Mouse (Mus musculus) neural tube, embryonic 14.5 days (tissue): ENCODE measurements at regions not wholly inside any gene's neighbourhood (a gene's known extent, or its start where the extent isn't known, plus 50 kb on each side); places are given as distances from the start of the nearest gene placed in this dataset.

ENCODE experiments used
- ATAC-seq: fragments of 200-750 bp; cut with Nextera tagmentation; 2 replicates; pipeline ENCODE4 v1.8.0; 2017; ENCODE audit warnings: low read depth, mild to moderate bottlenecking, moderate TSS enrichment, moderate library complexity
- H3K27ac ChIP-seq: fragments of 300-500 bp; sonication (generic); 2 replicates; pipeline ENCODE4 v1.5.1; 2014; ENCODE audit warnings: low read depth, mild to moderate bottlenecking, control low read depth, low read length, moderate library complexity, mixed read lengths
- H3K27me3 ChIP-seq: fragments of 300-500 bp; sonication (generic); 2 replicates; pipeline ENCODE4 v1.6.1; 2014; ENCODE audit warnings: low read length; ENCODE audit not compliant: control insufficient read depth, insufficient read depth
- H3K36me3 ChIP-seq: fragments of 300-500 bp; sonication (generic); 2 replicates; pipeline ENCODE4 v1.6.1; 2014; ENCODE audit warnings: low read length, mixed read lengths; ENCODE audit not compliant: control insufficient read depth, insufficient read depth
- H3K4me1 ChIP-seq: fragments of 300-500 bp; sonication (generic); 2 replicates; pipeline ENCODE4 v1.6.1; 2014; ENCODE audit warnings: low read length; ENCODE audit not compliant: control insufficient read depth, insufficient read depth
- H3K4me2 ChIP-seq: fragments of 300-500 bp; sonication (generic); 2 replicates; pipeline ENCODE4 v1.6.1; 2014; ENCODE audit warnings: mild to moderate bottlenecking, low read depth, low read length, control low read depth
- H3K4me3 ChIP-seq: fragments of 300-500 bp; sonication (generic); 2 replicates; pipeline ENCODE4 v1.5.1; 2014; ENCODE audit warnings: low read depth, low read length, control low read depth, mixed read lengths
- H3K9ac ChIP-seq: fragments of 300-500 bp; sonication (generic); replicated peaks from 2 replicates; pipeline ENCODE4 v1.6.1; 2014; ENCODE audit warnings: low read depth, mild to moderate bottlenecking, control low read depth, low read length, mixed read lengths
- H3K9me3 ChIP-seq: fragments of 300-500 bp; sonication (generic); 2 replicates; pipeline ENCODE4 v1.6.1; 2016; ENCODE audit warnings: low read length; ENCODE audit not compliant: control insufficient read depth
- WGBS: fragments of 180-500 bp; shearing (Covaris S2); extraction: QIAGEN DNeasy Blood & Tissue Kit; methylation state at CpG from one replicate; pipeline ENCODE4 v1.1.7; 2014; 5-methylcytosine and 5-hydroxymethylcytosine counted together

GRCm38 (mm10) chr2:19083816-19084215, 85.7 kb downstream of the 4930426L09Rik start:
- Histone ChIP-seq H3K36me3 (no peaks in the 10 kb centered on the region), H3K27ac (no peak overlapping the region), H3K27me3 (no peaks in the 10 kb centered on the region), H3K4me2 (no peak overlapping the region), H3K4me3 (no peak overlapping the region), H3K9me3 (no peaks in the 10 kb centered on the region), H3K9ac (no peak overlapping the region), H3K4me1 (no peaks in the 10 kb centered on the region)
- ATAC-seq, result no peak
- 80% methylated on average over 3 of the region's 3 CpGs for WGBS

- H3K36me3 ChIP-seq, result no peaks in the 10 kb centered on the region
- H3K4me1 ChIP-seq, result no peaks in the 10 kb centered on the region
- H3K27me3 ChIP-seq, result no peaks in the 10 kb centered on the region
- no peaks in the 10 kb centered on the region for H3K9me3 ChIP-seq
- H3K4me2 ChIP-seq, result no peak overlapping the region
- no peak overlapping the region for H3K4me3 ChIP-seq
- no peak for ATAC-seq
- no peak overlapping the region for H3K27ac ChIP-seq
- H3K9ac ChIP-seq, result no peak overlapping the region
- WGBS, result 93% methylated on average over 4 of the region's 4 CpGs
Observed at GRCm38 (mm10) chr2:19085105-19085504, 87.0 kb downstream of the 4930426L09Rik start.

- Histone ChIP-seq H3K36me3 (no peaks in the 10 kb centered on the region), H3K4me3 (no peak overlapping the region), H3K4me2 (no peak overlapping the region), H3K9me3 (no peaks in the 10 kb centered on the region), H3K27me3 (no peaks in the 10 kb centered on the region), H3K27ac (no peak overlapping the region), H3K9ac (no peak overlapping the region), H3K4me1 (no peaks in the 10 kb centered on the region)
- no peak for ATAC-seq
- WGBS, result 83% methylated on average over 2 of the region's 2 CpGs
Observed at GRCm38 (mm10) chr2:19086167-19086566, 88.0 kb downstream of the 4930426L09Rik start.

GRCm38 (mm10) chr2:19086621-19087020, 88.5 kb downstream of the 4930426L09Rik start:
- H3K4me1 ChIP-seq, result no peaks in the 10 kb centered on the region
- H3K9ac ChIP-seq, result no peak overlapping the region
- H3K4me3 ChIP-seq, result no peak overlapping the region
- no peak overlapping the region for H3K4me2 ChIP-seq
- no peaks in the 10 kb centered on the region for H3K36me3 ChIP-seq
- H3K27ac ChIP-seq, result no peak overlapping the region
- ATAC-seq, result no peak
- H3K9me3 ChIP-seq, result no peaks in the 10 kb centered on the region
- 89% methylated on average over 6 of the region's 6 CpGs for WGBS
- H3K27me3 ChIP-seq, result no peaks in the 10 kb centered on the region

- H3K4me1 ChIP-seq, result no peaks in the 10 kb centered on the region
- ATAC-seq, result no peak
- no peak overlapping the region for H3K9ac ChIP-seq
- no peak overlapping the region for H3K27ac ChIP-seq
- no peaks in the 10 kb centered on the region for H3K36me3 ChIP-seq
- no peaks in the 10 kb centered on the region for H3K9me3 ChIP-seq
- H3K27me3 ChIP-seq, result no peaks in the 10 kb centered on the region
- 95% methylated on average over 2 of the region's 2 CpGs for WGBS
- H3K4me3 ChIP-seq, result no peak overlapping the region
- no peak overlapping the region for H3K4me2 ChIP-seq
Observed at GRCm38 (mm10) chr2:19099384-19099783, 99.7 kb upstream of the Armc3 start.

GRCm38 (mm10) chr2:19108753-19109152, 90.3 kb upstream of the Armc3 start:
- Histone ChIP-seq H3K4me1 (no peaks in the 10 kb centered on the region), H3K36me3 (no peaks in the 10 kb centered on the region), H3K27me3 (no peaks in the 10 kb centered on the region), H3K4me2 (no peak overlapping the region), H3K9me3 (no peaks in the 10 kb centered on the region), H3K27ac (no peak overlapping the region), H3K9ac (no peak overlapping the region), H3K4me3 (no peak overlapping the region)
- no peak for ATAC-seq

GRCm38 (mm10) chr2:19119871-19120270, 79.2 kb upstream of the Armc3 start:
- Histone ChIP-seq H3K27me3 (no peaks in the 10 kb centered on the region), H3K9ac (no peak overlapping the region), H3K4me1 (no peaks in the 10 kb centered on the region), H3K4me2 (no peak overlapping the region), H3K4me3 (no peak overlapping the region), H3K9me3 (no peaks in the 10 kb centered on the region), H3K27ac (no peak overlapping the region), H3K36me3 (no peaks in the 10 kb centered on the region)
- WGBS, result 98% methylated on average over 1 of the region's 1 CpGs
- no peak for ATAC-seq

- Histone ChIP-seq H3K4me1 (no peaks in the 10 kb centered on the region), H3K4me2 (no peak overlapping the region), H3K27me3 (no peaks in the 10 kb centered on the region), H3K36me3 (no peaks in the 10 kb centered on the region), H3K9ac (no peak overlapping the region), H3K27ac (no peak overlapping the region), H3K9me3 (no peaks in the 10 kb centered on the region), H3K4me3 (no peak overlapping the region)
- WGBS, result 88% methylated on average over 6 of the region's 6 CpGs
- no peak for ATAC-seq
Observed at GRCm38 (mm10) chr2:19132864-19133263, 66.2 kb upstream of the Armc3 start.

GRCm38 (mm10) chr2:19142586-19142985, 56.5 kb upstream of the Armc3 start:
- H3K36me3 ChIP-seq, result no peaks in the 10 kb centered on the region

GRCm38 (mm10) chr2:19145412-19145811, 53.7 kb upstream of the Armc3 start:
- WGBS, result 80% methylated on average over 3 of the region's 3 CpGs
- H3K4me1 ChIP-seq, result no peaks in the 10 kb centered on the region

More at GRCm38 (mm10) chr2:19142586-19142985, 56.5 kb upstream of the Armc3 start:
- no peaks in the 10 kb centered on the region for H3K9me3 ChIP-seq
- ATAC-seq, result no peak
- no peaks in the 10 kb centered on the region for H3K27me3 ChIP-seq
- no peak overlapping the region for H3K9ac ChIP-seq
- no peak overlapping the region for H3K27ac ChIP-seq
- H3K4me1 ChIP-seq, result no peaks in the 10 kb centered on the region
- WGBS, result 75% methylated on average over 2 of the region's 2 CpGs
- H3K4me3 ChIP-seq, result no peak overlapping the region
- H3K4me2 ChIP-seq, result no peak overlapping the region

More at GRCm38 (mm10) chr2:19145412-19145811, 53.7 kb upstream of the Armc3 start:
- Histone ChIP-seq H3K4me2 (no peak overlapping the region), H3K4me3 (no peak overlapping the region), H3K36me3 (no peaks in the 10 kb centered on the region), H3K27ac (no peak overlapping the region), H3K27me3 (no peaks in the 10 kb centered on the region), H3K9me3 (no peaks in the 10 kb centered on the region), H3K9ac (no peak overlapping the region)
- ATAC-seq, result no peak
